Mouse (Mus musculus) stomach, embryonic 14.5 days (tissue): ENCODE data around the gene Ndufb6. TPM values are rescaled to one million over a fixed set of nuclear protein-coding genes. Genes with fewer than 3 reads are reported as not detected.

Experiments
- ATAC-seq: fragments of 200-750 bp; cut with Nextera tagmentation; 2 replicates; pipeline ENCODE4 v1.8.0; 2017; ENCODE audit warnings: low read depth, moderate TSS enrichment; ENCODE audit not compliant: insufficient number of reproducible peaks, insufficient read depth, low FRiP score
- H3K27ac ChIP-seq: fragments of 300-500 bp; sonication (generic); 2 replicates; pipeline ENCODE4 v1.5.1; 2014; ENCODE audit warnings: mild to moderate bottlenecking, low read length, moderate library complexity, mixed read lengths
- H3K27me3 ChIP-seq: fragments of 300-500 bp; sonication (generic); 2 replicates; pipeline ENCODE4 v1.6.1; 2014; ENCODE audit warnings: low read length, control low read depth, mixed read lengths; ENCODE audit not compliant: control insufficient read depth, insufficient read depth
- H3K36me3 ChIP-seq: fragments of 300-500 bp; sonication (generic); 2 replicates; pipeline ENCODE4 v1.6.1; 2014; ENCODE audit warnings: mild to moderate bottlenecking, control low read depth, low read length, moderate library complexity, mixed read lengths; ENCODE audit not compliant: control insufficient read depth, insufficient read depth
- H3K4me1 ChIP-seq: fragments of 300-500 bp; sonication (generic); 2 replicates; pipeline ENCODE4 v1.6.1; 2014; ENCODE audit warnings: low read length, control low read depth, mixed read lengths; ENCODE audit not compliant: control insufficient read depth, insufficient read depth
- H3K4me2 ChIP-seq: fragments of 300-500 bp; sonication (generic); replicated peaks from 2 replicates; pipeline ENCODE4 v1.6.1; 2014; ENCODE audit warnings: low read depth, low read length, control low read depth
- H3K4me3 ChIP-seq: fragments of 300-500 bp; sonication (generic); 2 replicates; pipeline ENCODE4 v1.5.1; 2014; ENCODE audit warnings: low read depth, low read length, control low read depth
- H3K9ac ChIP-seq: fragments of 300-500 bp; sonication (generic); replicated peaks from 2 replicates; pipeline ENCODE4 v1.6.1; 2014; ENCODE audit warnings: low read depth, mild to moderate bottlenecking, control low read depth, low read length, moderate library complexity, mixed read lengths
- H3K9me3 ChIP-seq: fragments of 300-500 bp; sonication (generic); 2 replicates; pipeline ENCODE4 v1.6.1; 2016; ENCODE audit warnings: low read depth, low read length, control low read depth; ENCODE audit not compliant: control insufficient read depth
- WGBS: fragments of 180-500 bp; shearing (Covaris S2); extraction: QIAGEN DNeasy Blood & Tissue Kit; methylation state at CpG from one replicate; pipeline ENCODE4 v1.1.7; 2014; 5-methylcytosine and 5-hydroxymethylcytosine counted together
- polyA plus RNA-seq: library from polyadenylated mRNA; unstranded; fragments of >200 nt; fragmentation: Nextera tagmentation; extraction: Ambion mirVana; gene quantifications from 2 replicates; pipeline ENCODE4 v1.2.1, GENCODE M21; 2014

The Ndufb6 gene
- polyA plus RNA-seq, 1 experiment from 2014 or later: 304 TPM

GRCm38 (mm10) chr4:40233062-40233664, 46.1 kb downstream of the Ndufb6 start:
- no peaks in the 10 kb centered on the region for H3K9me3 ChIP-seq
- H3K4me3 ChIP-seq: no peak overlapping the region
- WGBS: 91% methylated on average over 7 of the region's 7 CpGs
- H3K4me2 ChIP-seq: no peak overlapping the region
- H3K27me3 ChIP-seq: no peaks in the 10 kb centered on the region
- no peak for ATAC-seq
- no peak overlapping the region for H3K27ac ChIP-seq
- no peaks in the 10 kb centered on the region for H3K4me1 ChIP-seq
- H3K9ac ChIP-seq: no peak overlapping the region
- H3K36me3 ChIP-seq: no peaks in the 10 kb centered on the region

- H3K4me1 ChIP-seq: no peaks in the 10 kb centered on the region
- no peak overlapping the region for H3K4me3 ChIP-seq
- no peaks in the 10 kb centered on the region for H3K27me3 ChIP-seq
- no peak overlapping the region for H3K27ac ChIP-seq
- no peak for ATAC-seq
- 89% methylated on average over 6 of the region's 6 CpGs for WGBS
- no peak overlapping the region for H3K4me2 ChIP-seq
- no peaks in the 10 kb centered on the region for H3K36me3 ChIP-seq
- no peak overlapping the region for H3K9ac ChIP-seq
- no peaks in the 10 kb centered on the region for H3K9me3 ChIP-seq
These were observed 49.5 kb downstream of the Ndufb6 start for GRCm38 (mm10) chr4:40229723-40230122.

- Histone ChIP-seq H3K9ac (no peak overlapping the region), H3K4me3 (no peak overlapping the region), H3K4me1 (no peaks in the 10 kb centered on the region), H3K4me2 (no peak overlapping the region), H3K9me3 (no peaks in the 10 kb centered on the region), H3K27ac (no peak overlapping the region), H3K36me3 (no peaks in the 10 kb centered on the region), H3K27me3 (no peaks in the 10 kb centered on the region)
- WGBS: 86% methylated on average over 7 of the region's 7 CpGs
- no peak for ATAC-seq
These were observed 51.3 kb downstream of the Ndufb6 start for GRCm38 (mm10) chr4:40227886-40228285.

GRCm38 (mm10) chr4:40227131-40227530, 52.1 kb downstream of the Ndufb6 start:
- H3K27me3 ChIP-seq: no peaks in the 10 kb centered on the region
- H3K9me3 ChIP-seq: no peaks in the 10 kb centered on the region
- no peak overlapping the region for H3K4me2 ChIP-seq
- H3K4me3 ChIP-seq: no peak overlapping the region
- no peak for ATAC-seq
- H3K36me3 ChIP-seq: no peaks in the 10 kb centered on the region
- 82% methylated on average over 11 of the region's 11 CpGs for WGBS
- H3K9ac ChIP-seq: no peak overlapping the region
- no peak overlapping the region for H3K27ac ChIP-seq
- H3K4me1 ChIP-seq: no peaks in the 10 kb centered on the region

- no peak overlapping the region for H3K9ac ChIP-seq
- H3K36me3 ChIP-seq: no peaks in the 10 kb centered on the region
- H3K4me2 ChIP-seq: no peak overlapping the region
- peaks cover 3% of the 10 kb centered on the region; the same call in 1 of the 2 replicates for H3K4me1 ChIP-seq
- ATAC-seq: no peak
- H3K4me3 ChIP-seq: no peak overlapping the region
- H3K9me3 ChIP-seq: no peaks in the 10 kb centered on the region
- 49% methylated on average over 5 of the region's 5 CpGs for WGBS
- H3K27ac ChIP-seq: no peak overlapping the region
- no peaks in the 10 kb centered on the region for H3K27me3 ChIP-seq
These were observed 53.1 kb downstream of the Ndufb6 start for GRCm38 (mm10) chr4:40226095-40226494.

- Histone ChIP-seq H3K9me3 (no peaks in the 10 kb centered on the region), H3K27me3 (no peaks in the 10 kb centered on the region), H3K36me3 (no peaks in the 10 kb centered on the region), H3K4me2 (no peak overlapping the region), H3K4me3 (no peak overlapping the region), H3K27ac (no peak overlapping the region), H3K9ac (no peak overlapping the region), H3K4me1 (peaks cover 3% of the 10 kb centered on the region; the same call in 1 of the 2 replicates)
- WGBS: 41% methylated on average over 21 of the region's 21 CpGs
- ATAC-seq: no peak
These were observed 57.2 kb downstream of the Ndufb6 start for GRCm38 (mm10) chr4:40221876-40222585.

- H3K4me1 ChIP-seq: peaks cover 3% of the 10 kb centered on the region; the same call in 1 of the 2 replicates
- 21% methylated on average over 14 of the region's 14 CpGs for WGBS
- no peaks in the 10 kb centered on the region for H3K9me3 ChIP-seq
- H3K4me3 ChIP-seq: no peak overlapping the region
- no peaks in the 10 kb centered on the region for H3K36me3 ChIP-seq
- H3K9ac ChIP-seq: no peak overlapping the region
- H3K4me2 ChIP-seq: no peak overlapping the region; the same call in 1 of the 2 replicates
- H3K27me3 ChIP-seq: no peaks in the 10 kb centered on the region
- no peak overlapping the region for H3K27ac ChIP-seq
- peak; percentile 53; the same call in 1 of the 2 replicates for ATAC-seq
These were observed 58.0 kb downstream of the Ndufb6 start for GRCm38 (mm10) chr4:40221004-40221760.
